Mouse (Mus musculus) spleen, adult 2 months (tissue): ENCODE measurements around the gene Kcnk4.

Experiments used
- CTCF ChIP-seq: fragments of 200-500 bp; IDR thresholded peaks from 2 replicates; pipeline ENCODE4 v1.5.1; 2011; ENCODE audit warnings: mild to moderate bottlenecking, inconsistent platforms; ENCODE audit not compliant: insufficient read depth, insufficient read length, insufficient replicate concordance; ENCODE audit errors: extremely low read depth
- POLR2A ChIP-seq: fragments of 200-500 bp; IDR thresholded peaks from 2 replicates; pipeline ENCODE4 v1.6.1; 2011; ENCODE audit warnings: low read depth, low read length, inconsistent platforms

GRCm38 (mm10) chr19:6947742-6948141 lies 13.4 kb upstream of the Kcnk4 start:
- no peak for TF ChIP-seq CTCF
- TF ChIP-seq POLR2A = no peak
